Mouse (Mus musculus): ENCODE measurements at regions not wholly inside any gene's neighbourhood (a gene's known extent, or its start where the extent isn't known, plus 50 kb on each side); places are given as distances from the start of the nearest gene placed in this dataset.

GRCm38 (mm10) chrX:99232331-99232730 is 96.4 kb downstream of the Efnb1 start:
- no peak for DNase-seq (ENCODE audit: low spot score)
- intact Hi-C loops (cut with DNase I) = loop anchor here (5.0 kb wide), 1 partner anchor 60 kb away; no protein-coding TSS in a partner anchor

GRCm38 (mm10) chrX:99225111-99225752 is 89.3 kb downstream of the Efnb1 start:
- DNase-seq (ENCODE audit: low spot score) = no peak
- intact Hi-C loops (cut with DNase I) = no loop called here

- intact Hi-C loops (cut with DNase I) = no loop called here
Observed at GRCm38 (mm10) chrX:99222017-99222416, 86.1 kb downstream of the Efnb1 start.

GRCm38 (mm10) chrX:99220674-99221455 is 84.9 kb downstream of the Efnb1 start:
- intact Hi-C loops (cut with DNase I) = no loop called here
- DNase-seq (ENCODE audit: low spot score) = no peak

More at GRCm38 (mm10) chrX:99222017-99222416, 86.1 kb downstream of the Efnb1 start:
- no peak for DNase-seq (ENCODE audit: low spot score)

- no peak for DNase-seq (ENCODE audit: low spot score)
- intact Hi-C loops (cut with DNase I) = no loop called here
Observed at GRCm38 (mm10) chrX:99218213-99218612, 82.3 kb downstream of the Efnb1 start.

- peak; percentile 33 for DNase-seq (ENCODE audit: low spot score)
- intact Hi-C loops (cut with DNase I) = loop anchor here (2.0 kb wide), 2 partner anchors 16 to 80 kb away; partner anchors contain the start of gene Efnb1
Observed at GRCm38 (mm10) chrX:99216633-99217459, 80.9 kb downstream of the Efnb1 start.

GRCm38 (mm10) chrX:99215931-99216330 is 80.0 kb downstream of the Efnb1 start:
- no peak for DNase-seq (ENCODE audit: low spot score)
- intact Hi-C loops (cut with DNase I) = loop anchor here (2.0 kb wide), 2 partner anchors 15 to 79 kb away; partner anchors contain the start of gene Efnb1

- DNase-seq (ENCODE audit: low spot score) = no peak
- intact Hi-C loops (cut with DNase I) = no loop called here
Observed at GRCm38 (mm10) chrX:99215111-99215510, 79.2 kb downstream of the Efnb1 start.

- intact Hi-C loops (cut with DNase I) = no loop called here
- no peak for DNase-seq (ENCODE audit: low spot score)
Observed at GRCm38 (mm10) chrX:99213565-99214153, 77.7 kb downstream of the Efnb1 start.

- intact Hi-C loops (cut with DNase I) = no loop called here
- DNase-seq (ENCODE audit: low spot score) = no peak
Observed at GRCm38 (mm10) chrX:99204077-99204476, 68.1 kb downstream of the Efnb1 start.

GRCm38 (mm10) chrX:99201081-99201480 is 65.2 kb downstream of the Efnb1 start:
- intact Hi-C loops (cut with DNase I) = loop anchor here (2.0 kb wide), 1 partner anchor 16 kb away; no protein-coding TSS in a partner anchor
- no peak for DNase-seq (ENCODE audit: low spot score)

- DNase-seq (ENCODE audit: low spot score) = no peak
- intact Hi-C loops (cut with DNase I) = loop anchor here (2.0 to 5.0 kb wide), 3 partner anchors 17 to 93 kb away; partner anchors contain the start of gene Efnb1
Observed at GRCm38 (mm10) chrX:99199669-99200068, 63.7 kb downstream of the Efnb1 start.

- intact Hi-C loops (cut with DNase I) = loop anchor here (5.0 kb wide), 2 partner anchors 62 to 93 kb away; partner anchors contain the start of gene Efnb1
- peak; percentile 70 for DNase-seq (ENCODE audit: low spot score)
Observed at GRCm38 (mm10) chrX:99198961-99199631, 63.2 kb downstream of the Efnb1 start.
